Mouse (Mus musculus): ENCODE measurements around the gene Hs3st1.

GRCm38 (mm10) chr5:39761682-39762456 is 6.6 kb upstream of the Hs3st1 start:
- no peak for TF ChIP-seq CTCF (IDR thresholded peaks at IDR 0.05; ENCODE audit: borderline replicate concordance, insufficient read depth, low read length)
- no peak for TF ChIP-seq POLR2A (IDR thresholded peaks at IDR 0.05; ENCODE audit: low read depth, low read length)
